Mouse (Mus musculus) leukemia stem cell, adult 10-12 weeks (primary cell): Measurements from ENCODE around the gene Crxos. TPM values are rescaled to one million over a fixed set of nuclear protein-coding genes. Genes with fewer than 3 reads are reported as not detected.

ENCODE experiments used
- polyA plus RNA-seq: library from polyadenylated mRNA; stranded (reverse); fragments of >175 nt; gene quantifications from 2 replicates; pipeline ENCODE4 v1.2.3, GENCODE M21; 2012; ENCODE audit warnings: low replicate concordance

Crxos gene
- not detected in 2 replicates for polyA plus RNA-seq

GRCm38 (mm10) chr7:15882317-15882716, at the start of gene Crxos:
TSS of gene Crxos (plus strand) at chr7:15882617.

GRCm38 (mm10) chr7:15839578-15839977, 42.8 kb upstream of the Crxos start, which contains the start of gene Obox6:
TSS of gene Obox6 (minus strand) at chr7:15839678.

GRCm38 (mm10) chr7:15879756-15880155, 2.7 kb upstream of the Crxos start, which contains the start of gene Crx:
TSS of gene Crx (minus strand) at chr7:15879968.

GRCm38 (mm10) chr7:15922220-15922773, 39.9 kb downstream of the Crxos start, which contains the start of gene Selenow:
TSS of gene Selenow (minus strand) at chr7:15922402.

GRCm38 (mm10) chr7:15945721-15946536, 63.5 kb downstream of the Crxos start, which contains the start of gene Nop53:
TSS of gene Nop53 (minus strand) at chr7:15946074.

Other genes starting within 250 kb of the Crxos start
- not detected in 2 replicates for gene Obox3, start 242.7 kb upstream of the Crxos start, polyA plus RNA-seq
- not detected in 2 replicates for gene Obox5, start 132.5 kb upstream of the Crxos start, polyA plus RNA-seq
- gene Obox6, start 42.9 kb upstream of the Crxos start, polyA plus RNA-seq, result not detected in 2 replicates
- not detected in 2 replicates for gene Crx, start 2.6 kb upstream of the Crxos start, polyA plus RNA-seq
- 179 and 674 TPM in 2 replicates for gene Selenow, start 39.8 kb downstream of the Crxos start, polyA plus RNA-seq
- 399 and 526 TPM in 2 replicates for gene Nop53, start 63.5 kb downstream of the Crxos start, polyA plus RNA-seq
- 1.4 and 4.0 TPM in 2 replicates for gene Ehd2, start 85.0 kb downstream of the Crxos start, polyA plus RNA-seq
- 93.7 and 130 TPM in 2 replicates for gene Bicra, start 165.3 kb downstream of the Crxos start, polyA plus RNA-seq
- 0.07 TPM in 1 of 2 replicates, not detected in the other for gene Zfp541, start 179.2 kb downstream of the Crxos start, polyA plus RNA-seq
- gene Napa, start 215.8 kb downstream of the Crxos start, polyA plus RNA-seq, result 213 and 314 TPM in 2 replicates
- gene Kptn, start 237.3 kb downstream of the Crxos start, polyA plus RNA-seq, result 7.2 and 17.1 TPM in 2 replicates
- 0.15 and 0.18 TPM in 2 replicates for gene Slc8a2, start 247.2 kb downstream of the Crxos start, polyA plus RNA-seq